Mouse (Mus musculus) E14TG2a.4 (cell line): ENCODE results near the gene Tmcc1.
"Not testable (repeated sequence)": the region's sequence is repeated elsewhere in the genome, so short reads cannot be mapped to it uniquely, and the experiment has no call there.

ENCODE experiments used
- H3K27me3 ChIP-seq: 2 replicates; pipeline ENCODE4 v1.6.1; 2014; ENCODE audit warnings: low read length, control low read depth; ENCODE audit not compliant: insufficient read depth
- H3K36me3 ChIP-seq: 2 replicates; pipeline ENCODE4 v1.6.1; 2014; ENCODE audit warnings: low read length, control low read depth; ENCODE audit not compliant: insufficient read depth
- H3K4me1 ChIP-seq: replicated peaks from 2 replicates; pipeline ENCODE4 v1.6.1; 2014; ENCODE audit warnings: low read depth, low read length, control low read depth
- H3K4me3 ChIP-seq: replicated peaks from 2 replicates; pipeline ENCODE4 v1.5.1; 2014; ENCODE audit warnings: mild to moderate bottlenecking, low read length
- H3K9me3 ChIP-seq: 2 replicates; pipeline ENCODE4 v1.6.1; 2014; ENCODE audit warnings: low read length, control low read depth
- CTCF ChIP-seq: conservative IDR thresholded peaks from 2 replicates; pipeline ENCODE4 v1.5.1; 2014; ENCODE audit warnings: low read length
- NANOG ChIP-seq: IDR thresholded peaks from 2 replicates; pipeline ENCODE4 v1.6.1; 2014; ENCODE audit warnings: borderline replicate concordance, low read length, mixed read lengths
- POU5F1 ChIP-seq: IDR thresholded peaks from 2 replicates; pipeline ENCODE4 v1.6.1; 2014; ENCODE audit warnings: low read length, borderline replicate concordance

Tmcc1 gene

GRCm38 (mm10) chr6:116080756-116081155, 112.5 kb downstream of the Tmcc1 start:
- Histone ChIP-seq H3K36me3 (no peaks in the 10 kb centered on the region), H3K4me1 (0 out of 2 replicates have a peak, but pooled peaks cover 4% of the 10 kb centered on the region), H3K4me3 (no peak overlapping the region), H3K9me3 (no peaks in the 10 kb centered on the region), H3K27me3 (no peaks in the 10 kb centered on the region)
- no peak for TF ChIP-seq CTCF
- TF ChIP-seq NANOG: no peak
- no peak for TF ChIP-seq POU5F1

DNA sequence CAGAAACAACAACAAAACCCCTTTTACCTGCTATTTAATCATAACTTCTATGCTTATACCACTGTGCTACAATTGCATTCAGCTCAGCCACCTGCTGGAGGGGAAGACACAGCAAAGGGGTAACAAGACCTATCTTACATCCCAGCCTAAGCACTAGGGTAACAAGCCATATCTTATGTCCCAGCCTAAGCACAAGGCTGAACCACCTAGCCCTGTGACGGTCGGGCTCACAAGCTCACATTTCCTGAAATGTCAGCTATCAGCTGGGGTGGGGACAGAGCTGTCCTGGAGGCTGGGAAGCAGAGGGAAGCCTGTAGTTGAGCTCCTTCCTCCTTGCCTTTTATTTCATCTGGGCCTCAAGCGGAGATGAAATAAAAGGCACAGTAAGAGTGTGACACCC, 115.7 kb downstream of the Tmcc1 start:
- no peaks in the 10 kb centered on the region for H3K27me3 ChIP-seq
- TF ChIP-seq CTCF: no peak
- no peak for TF ChIP-seq NANOG
- no peak for TF ChIP-seq POU5F1
- no peaks in the 10 kb centered on the region for H3K9me3 ChIP-seq
- no peaks in the 10 kb centered on the region for H3K36me3 ChIP-seq
- H3K4me1 ChIP-seq: 0 out of 2 replicates have a peak, but pooled peaks cover 4% of the 10 kb centered on the region
- H3K4me3 ChIP-seq: no peak overlapping the region

- H3K9me3 ChIP-seq: no peaks in the 10 kb centered on the region
- H3K4me3 ChIP-seq: no peak overlapping the region
- H3K4me1 ChIP-seq: 0 out of 2 replicates have a peak, but pooled peaks cover 4% of the 10 kb centered on the region
- no peaks in the 10 kb centered on the region for H3K27me3 ChIP-seq
- TF ChIP-seq NANOG (no peak), CTCF (no peak), POU5F1 (no peak)
- no peaks in the 10 kb centered on the region for H3K36me3 ChIP-seq
These were observed 118.4 kb downstream of the Tmcc1 start for GRCm38 (mm10) chr6:116074892-116075291.

DNA sequence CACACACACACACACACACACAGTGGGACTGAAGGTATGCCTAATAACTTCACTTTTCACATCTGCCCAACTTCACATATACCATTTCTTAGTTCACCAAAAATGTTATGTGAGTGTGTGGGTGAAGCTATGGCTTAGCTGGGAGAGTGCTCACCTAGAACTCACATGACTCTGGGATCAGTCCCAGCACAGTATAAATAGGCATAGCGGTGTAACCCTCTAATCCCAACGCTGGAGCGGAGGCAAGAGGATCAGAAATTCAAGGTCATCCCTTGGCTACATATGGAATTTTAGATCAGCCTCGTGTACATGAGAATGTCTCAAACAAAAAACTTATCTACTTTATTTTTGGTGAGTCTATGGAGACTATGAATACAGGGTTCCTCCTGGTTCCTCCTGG, 119.7 kb downstream of the Tmcc1 start:
- H3K9me3 ChIP-seq: no peaks in the 10 kb centered on the region
- no peaks in the 10 kb centered on the region for H3K36me3 ChIP-seq
- TF ChIP-seq CTCF (no peak), NANOG (no peak), POU5F1 (no peak)
- H3K4me3 ChIP-seq: no peak overlapping the region
- H3K27me3 ChIP-seq: no peaks in the 10 kb centered on the region
- 0 out of 2 replicates have a peak, but pooled peaks cover 4% of the 10 kb centered on the region for H3K4me1 ChIP-seq

DNA sequence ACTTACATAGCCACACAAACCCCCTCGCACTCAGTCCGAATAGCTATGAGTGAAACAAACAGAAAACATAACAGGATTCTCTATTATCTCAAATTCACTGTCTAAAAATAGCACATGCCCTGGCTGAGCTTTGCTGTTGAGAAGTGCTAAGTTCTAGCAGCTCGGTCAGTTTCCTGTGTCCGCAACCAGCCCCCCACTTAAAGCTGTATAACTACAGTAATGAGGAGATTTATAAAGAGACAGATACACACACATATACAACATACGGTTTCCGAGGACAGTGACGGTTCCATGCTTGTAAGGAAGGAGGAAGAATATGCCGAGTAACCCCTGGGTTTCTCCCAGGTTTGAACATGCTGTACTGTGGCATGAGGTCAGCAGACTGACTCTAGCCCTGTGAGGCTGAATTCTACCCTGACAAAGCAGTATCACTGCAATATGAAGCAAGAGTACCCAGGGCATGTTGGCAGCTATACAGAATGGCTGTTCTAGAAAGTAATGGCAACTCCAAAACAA, 120.5 kb downstream of the Tmcc1 start:
- Histone ChIP-seq H3K27me3 (no peaks in the 10 kb centered on the region), H3K36me3 (no peaks in the 10 kb centered on the region), H3K4me1 (0 out of 2 replicates have a peak, but pooled peaks cover 4% of the 10 kb centered on the region), H3K9me3 (no peaks in the 10 kb centered on the region), H3K4me3 (no peak overlapping the region)
- TF ChIP-seq NANOG (no peak), CTCF (no peak), POU5F1 (no peak)

DNA sequence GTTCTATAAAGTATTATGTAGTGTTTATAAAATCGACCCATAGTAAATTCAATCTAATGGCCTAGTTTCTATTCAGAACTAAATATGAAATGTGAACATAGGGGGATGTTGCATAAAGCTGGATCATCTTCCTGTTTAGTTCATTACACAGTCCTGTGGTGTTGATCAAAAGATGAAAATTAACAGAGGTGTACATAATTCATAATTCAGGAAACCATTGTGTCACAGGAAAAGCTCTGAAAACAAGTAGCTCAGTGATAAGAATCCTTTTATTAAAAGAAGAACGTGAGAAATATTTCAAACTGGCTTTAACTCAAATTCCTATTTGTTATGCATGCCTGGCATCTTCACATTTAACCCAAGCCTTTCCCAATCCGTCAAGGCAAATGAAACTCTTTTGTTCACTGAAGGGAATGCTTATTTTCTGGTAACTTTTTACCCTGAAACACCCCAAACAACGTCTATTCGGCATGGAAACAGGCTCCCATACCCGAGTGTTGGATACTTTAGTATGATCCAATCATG, 121.0 kb downstream of the Tmcc1 start:
- TF ChIP-seq CTCF: no peak
- TF ChIP-seq POU5F1: no peak
- Histone ChIP-seq H3K36me3 (no peaks in the 10 kb centered on the region), H3K27me3 (no peaks in the 10 kb centered on the region), H3K4me3 (no peak overlapping the region), H3K4me1 (no peaks in the 10 kb centered on the region), H3K9me3 (no peaks in the 10 kb centered on the region)

DNA sequence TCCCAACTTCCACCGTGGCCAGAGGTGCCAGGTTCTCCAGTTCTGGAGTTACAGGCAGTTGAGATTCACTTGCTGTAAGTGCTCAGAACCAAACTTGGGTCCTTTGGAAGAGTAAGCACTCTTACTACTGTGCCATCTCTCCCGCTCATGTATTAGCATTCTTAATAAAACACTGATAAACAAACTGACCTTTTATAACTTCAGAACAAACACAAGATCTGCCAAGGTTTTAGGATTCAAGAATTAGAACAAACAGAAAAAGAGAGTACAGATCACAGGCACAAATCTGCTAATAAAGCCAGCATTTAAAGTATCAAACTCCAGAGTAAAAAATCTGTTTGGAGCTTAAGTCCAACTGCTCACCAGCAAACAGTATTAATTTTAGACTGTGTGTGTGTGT, 121.5 kb downstream of the Tmcc1 start:
- Histone ChIP-seq H3K27me3 (no peaks in the 10 kb centered on the region), H3K4me3 (no peak overlapping the region), H3K36me3 (no peaks in the 10 kb centered on the region), H3K9me3 (no peaks in the 10 kb centered on the region), H3K4me1 (no peaks in the 10 kb centered on the region)
- no peak for TF ChIP-seq POU5F1
- no peak for TF ChIP-seq NANOG
- no peak for TF ChIP-seq CTCF

GRCm38 (mm10) chr6:116070558-116070957, 122.7 kb downstream of the Tmcc1 start:
- TF ChIP-seq POU5F1 (no peak), CTCF (no peak), NANOG (no peak)
- Histone ChIP-seq H3K4me3 (no peak overlapping the region), H3K4me1 (no peaks in the 10 kb centered on the region), H3K9me3 (no peaks in the 10 kb centered on the region), H3K27me3 (no peaks in the 10 kb centered on the region), H3K36me3 (no peaks in the 10 kb centered on the region)

- peaks cover 18% of the 10 kb centered on the region for H3K27me3 ChIP-seq
- no peaks in the 10 kb centered on the region for H3K9me3 ChIP-seq
- H3K36me3 ChIP-seq: no peaks in the 10 kb centered on the region
- H3K4me3 ChIP-seq: no peak overlapping the region
- H3K4me1 ChIP-seq: no peaks in the 10 kb centered on the region
- TF ChIP-seq NANOG (no peak), POU5F1 (no peak), CTCF (no peak)
These were observed 129.8 kb downstream of the Tmcc1 start for GRCm38 (mm10) chr6:116063516-116063915.

- peaks cover 19% of the 10 kb centered on the region for H3K4me1 ChIP-seq
- not testable (repeated sequence) for H3K4me3 ChIP-seq, H3K9me3 ChIP-seq, H3K36me3 ChIP-seq
- peaks cover 30% of the 10 kb centered on the region for H3K27me3 ChIP-seq
These were observed 133.7 kb downstream of the Tmcc1 start for GRCm38 (mm10) chr6:116059542-116059941.
